Mouse (Mus musculus) embryonic fibroblast, embryonic 13.5 days (primary cell): ENCODE measurements around the gene Cutc. TPM values are rescaled to one million over a fixed set of nuclear protein-coding genes. Genes with fewer than 3 reads are reported as not detected.

Source experiments
- H3K27ac ChIP-seq: 2 replicates; pipeline ENCODE4 v1.5.1; 2012; ENCODE audit warnings: low read length, control low read depth, inconsistent platforms; ENCODE audit not compliant: insufficient read depth
- H3K4me1 ChIP-seq: 2 replicates; pipeline ENCODE4 v1.6.1; 2011; ENCODE audit warnings: low read length; ENCODE audit not compliant: control insufficient read depth, insufficient read depth
- H3K4me3 ChIP-seq: 2 replicates; pipeline ENCODE4 v1.5.1; 2011; ENCODE audit warnings: mild to moderate bottlenecking, control low read depth, low read length; ENCODE audit not compliant: insufficient read depth
- CTCF ChIP-seq: IDR thresholded peaks from 2 replicates; pipeline ENCODE4 v1.5.1; 2011; ENCODE audit warnings: mild to moderate bottlenecking, control low read depth, low read length, moderate library complexity, borderline replicate concordance; ENCODE audit not compliant: insufficient read depth
- POLR2A ChIP-seq: IDR thresholded peaks from 2 replicates; pipeline ENCODE4 v1.6.1; 2011; ENCODE audit warnings: low read depth, mild to moderate bottlenecking, control low read depth, low read length, moderate library complexity
- polyA plus RNA-seq: library from polyadenylated mRNA; stranded (reverse); fragments of >200 nt; gene quantifications from 2 replicates; pipeline ENCODE4 v1.2.4, GENCODE M21; 2011; ENCODE audit warnings: low read depth; ENCODE audit not compliant: missing spikeins, insufficient read length

The Cutc gene
- polyA plus RNA-seq, 1 experiment, result 4.3 TPM

GRCm38 (mm10) chr19:43723501-43723900, 29.3 kb upstream of the Cutc start:
- no peak overlapping the region for H3K4me3 ChIP-seq
- no peaks in the 10 kb centered on the region for H3K4me1 ChIP-seq
- H3K27ac ChIP-seq, result no peak overlapping the region
- TF ChIP-seq POLR2A (no peak), CTCF (no peak)

GRCm38 (mm10) chr19:43724194-43724593, 28.6 kb upstream of the Cutc start:
- no peak overlapping the region for H3K27ac ChIP-seq
- H3K4me1 ChIP-seq, result no peaks in the 10 kb centered on the region
- no peak overlapping the region for H3K4me3 ChIP-seq
- TF ChIP-seq CTCF, result no peak
- TF ChIP-seq POLR2A, result no peak

- Histone ChIP-seq H3K27ac (no peak overlapping the region), H3K4me1 (no peaks in the 10 kb centered on the region), H3K4me3 (no peak overlapping the region)
- TF ChIP-seq CTCF (no peak), POLR2A (no peak)
These were observed 28.0 kb upstream of the Cutc start for GRCm38 (mm10) chr19:43724821-43725220.

GRCm38 (mm10) chr19:43726510-43727146, 26.2 kb upstream of the Cutc start:
- Histone ChIP-seq H3K4me1 (no peaks in the 10 kb centered on the region), H3K27ac (no peak overlapping the region), H3K4me3 (no peak overlapping the region)
- no peak for TF ChIP-seq CTCF
- TF ChIP-seq POLR2A, result no peak

- H3K4me3 ChIP-seq, result no peak overlapping the region
- TF ChIP-seq POLR2A (no peak), CTCF (no peak)
- H3K27ac ChIP-seq, result no peak overlapping the region; the same call in 1 of the 2 replicates
These were observed 23.3 kb upstream of the Cutc start for GRCm38 (mm10) chr19:43729296-43730036.

GRCm38 (mm10) chr19:43730037-43730428, 22.8 kb upstream of the Cutc start:
- TF ChIP-seq POLR2A (no peak), CTCF (no peak)
- Histone ChIP-seq H3K4me3 (no peak overlapping the region), H3K4me1 (no peaks in the 10 kb centered on the region), H3K27ac (no peak overlapping the region)

More at GRCm38 (mm10) chr19:43729296-43730036, 23.3 kb upstream of the Cutc start:
- no peaks in the 10 kb centered on the region for H3K4me1 ChIP-seq

GRCm38 (mm10) chr19:43731157-43731556, 21.6 kb upstream of the Cutc start:
- TF ChIP-seq CTCF (no peak), POLR2A (no peak)
- H3K4me1 ChIP-seq, result no peaks in the 10 kb centered on the region
- H3K4me3 ChIP-seq, result no peak overlapping the region
- H3K27ac ChIP-seq, result no peak overlapping the region

GRCm38 (mm10) chr19:43738409-43738808, 14.4 kb upstream of the Cutc start:
- no peak overlapping the region for H3K4me3 ChIP-seq
- no peak overlapping the region for H3K27ac ChIP-seq
- TF ChIP-seq CTCF (no peak), POLR2A (no peak)
- no peaks in the 10 kb centered on the region for H3K4me1 ChIP-seq

GRCm38 (mm10) chr19:43743401-43743800, 9.4 kb upstream of the Cutc start:
- H3K4me3 ChIP-seq, result no peak overlapping the region
- no peak for TF ChIP-seq POLR2A
- TF ChIP-seq CTCF, result no peak
- H3K4me1 ChIP-seq, result no peaks in the 10 kb centered on the region
- H3K27ac ChIP-seq, result no peak overlapping the region

- TF ChIP-seq CTCF (no peak), POLR2A (no peak)
- Histone ChIP-seq H3K4me3 (no peak overlapping the region), H3K4me1 (no peaks in the 10 kb centered on the region), H3K27ac (no peak overlapping the region)
These were observed 7.1 kb upstream of the Cutc start for GRCm38 (mm10) chr19:43745740-43746139.
